8 mouse cellular contexts compared by ENCODE assay signal in genomic region chr13:60480731-60481431, GRCm38 (mm10).
DNase-seq lines count a peak whose midpoint lies in the region; ATAC-seq and TF ChIP-seq lines count a peak whose summit lies in the region.

No protein-coding gene starts in this region.

- ATAC-seq in hindbrain, embryonic 11.5 days (ENCODE audit: low FRiP score) = peak; percentile 46; the same call in 1 of the 2 replicates
- 0 out of 2 replicates have a peak, but pooled peaks have one; percentile 29 for ATAC-seq in limb, embryonic 13.5 days (ENCODE audit: low FRiP score, low read depth)
- peak; percentile 17; the same call in 1 of the 2 replicates for ATAC-seq in neural tube, embryonic 11.5 days (ENCODE audit: insufficient read depth, low FRiP score, low TSS enrichment)
- no peak for ATAC-seq in activated CD4-positive, CD25-positive, alpha-beta regulatory T cell, adult 4 months

- H3K9me3 ChIP-seq in ES-Bruce4 (replicated peaks; ENCODE audit: control insufficient read depth, insufficient read depth, low read length, poor library complexity, severe bottlenecking) = 0 out of 2 replicates have a peak, but pooled peaks cover 4% of the 10 kb centered on the region
- no peaks in the 10 kb centered on the region for H3K9me3 ChIP-seq in hindbrain, embryonic 11.5 days (ENCODE audit: control insufficient read depth, low read length)
- H3K9me3 ChIP-seq in limb, embryonic 13.5 days = 0 out of 2 replicates have a peak, but pooled peaks cover 5% of the 10 kb centered on the region
- H3K9me3 ChIP-seq in neural tube, embryonic 11.5 days (ENCODE audit: control insufficient read depth, low read length) = no peaks in the 10 kb centered on the region

- H3K27me3 ChIP-seq in ES-Bruce4 (ENCODE audit: control insufficient read depth, insufficient read depth, low read length, poor library complexity, severe bottlenecking) = no peaks in the 10 kb centered on the region
- H3K27me3 ChIP-seq in hindbrain, embryonic 11.5 days (ENCODE audit: control insufficient read depth, insufficient read depth, low read length) = no peaks in the 10 kb centered on the region
- H3K27me3 ChIP-seq in limb, embryonic 13.5 days = 0 out of 2 replicates have a peak, but pooled peaks cover 10% of the 10 kb centered on the region
- H3K27me3 ChIP-seq in neural tube, embryonic 11.5 days (ENCODE audit: control insufficient read depth, insufficient read depth, low read length) = no peaks in the 10 kb centered on the region

- 5% methylated on average over 21 of the region's 21 CpGs for WGBS in hindbrain, embryonic 11.5 days
- WGBS in limb, embryonic 13.5 days = 7% methylated on average over 21 of the region's 21 CpGs
- WGBS in neural tube, embryonic 11.5 days = 8% methylated on average over 21 of the region's 21 CpGs

- TF ChIP-seq CTCF in ES-Bruce4 (IDR thresholded peaks at IDR 0.05; ENCODE audit: low read depth, low read length) = no peak

- 0 out of 2 replicates have a peak overlapping the region, but pooled peaks have one; percentile 14 for H3K4me3 ChIP-seq in ES-Bruce4 (ENCODE audit: low read depth, low read length)
- no peak overlapping the region for H3K4me3 ChIP-seq in hindbrain, embryonic 11.5 days (ENCODE audit: low read depth, low read length)
- H3K4me3 ChIP-seq in limb, embryonic 13.5 days = peak overlapping the region; percentile 21
- H3K4me3 ChIP-seq in neural tube, embryonic 11.5 days (ENCODE audit: low read depth, low read length) = no peak overlapping the region

- H3K4me1 ChIP-seq in ES-Bruce4 (ENCODE audit: control insufficient read depth, insufficient read depth, low read length) = no peaks in the 10 kb centered on the region
- H3K4me1 ChIP-seq in hindbrain, embryonic 11.5 days (replicated peaks; ENCODE audit: control insufficient read depth, insufficient read depth, low read length) = peaks cover 10% of the 10 kb centered on the region
- peaks cover 22% of the 10 kb centered on the region for H3K4me1 ChIP-seq in limb, embryonic 13.5 days
- H3K4me1 ChIP-seq in neural tube, embryonic 11.5 days (ENCODE audit: control insufficient read depth, insufficient read depth, low read length) = peaks cover 15% of the 10 kb centered on the region

- H3K9ac ChIP-seq in ES-Bruce4 (ENCODE audit: low read depth, poor library complexity, severe bottlenecking) = no peak overlapping the region
- no peak overlapping the region for H3K9ac ChIP-seq in hindbrain, embryonic 11.5 days (ENCODE audit: low read depth, low read length)
- H3K9ac ChIP-seq in limb, embryonic 13.5 days = no peak overlapping the region
- H3K9ac ChIP-seq in neural tube, embryonic 11.5 days (ENCODE audit: low read length) = peak overlapping the region; percentile 18; the same call in 1 of the 2 replicates

- no peak overlapping the region for H3K27ac ChIP-seq in ES-Bruce4 (ENCODE audit: insufficient read depth, low read length)
- H3K27ac ChIP-seq in hindbrain, embryonic 11.5 days (ENCODE audit: low read depth, low read length) = no peak overlapping the region
- 0 out of 2 replicates have a peak overlapping the region, but pooled peaks have one; percentile 0 for H3K27ac ChIP-seq in limb, embryonic 13.5 days
- H3K27ac ChIP-seq in neural tube, embryonic 11.5 days (ENCODE audit: low read depth, low read length) = no peak overlapping the region

- DNase-seq in embryo, embryonic 10 days (ENCODE audit: low spot score) = peak; percentile 37
- peak; percentile 58 for DNase-seq in hindbrain, embryonic 11.5 days (ENCODE audit: low spot score)
- DNase-seq in neural tube, embryonic 11.5 days (ENCODE audit: low spot score) = peak; percentile 32
- no peak for DNase-seq in gastrocnemius, adult 18-20 months (ENCODE audit: low spot score)
- no peak for DNase-seq in right cerebral cortex, adult 18-20 months

- peak overlapping the region; percentile 25 for H3K4me2 ChIP-seq in hindbrain, embryonic 11.5 days (replicated peaks; ENCODE audit: low read depth, low read length)
- peak overlapping the region; percentile 74 for H3K4me2 ChIP-seq in limb, embryonic 13.5 days (replicated peaks)
- H3K4me2 ChIP-seq in neural tube, embryonic 11.5 days (ENCODE audit: low read depth) = peak overlapping the region; percentile 27

- no peak for TF ChIP-seq EP300 in ES-Bruce4 (IDR thresholded peaks at IDR 0.05; ENCODE audit: insufficient read depth, low read depth, low read length)

- no peak for TF ChIP-seq POLR2A in ES-Bruce4 (IDR thresholded peaks at IDR 0.05; ENCODE audit: insufficient read depth, low read length)

- no peaks in the 10 kb centered on the region for H3K36me3 ChIP-seq in ES-Bruce4 (ENCODE audit: control insufficient read depth, insufficient read depth, low read length, poor library complexity, severe bottlenecking)
- no peaks in the 10 kb centered on the region for H3K36me3 ChIP-seq in hindbrain, embryonic 11.5 days (ENCODE audit: control insufficient read depth, insufficient read depth, low read length)
- H3K36me3 ChIP-seq in limb, embryonic 13.5 days = no peaks in the 10 kb centered on the region
- H3K36me3 ChIP-seq in neural tube, embryonic 11.5 days (ENCODE audit: control insufficient read depth, insufficient read depth, low read length) = no peaks in the 10 kb centered on the region

Comparison
In these comparisons a context has a peak if more than half of its experiments do, and no peak if none do; other contexts are left out.
1. H3K4me3 ChIP-seq: peak in ES-Bruce4 (single experiment) and limb, embryonic 13.5 days (single experiment); none in hindbrain, embryonic 11.5 days (single experiment) and neural tube, embryonic 11.5 days (single experiment).
2. DNase-seq: peak in embryo, embryonic 10 days (single experiment), hindbrain, embryonic 11.5 days (single experiment) and neural tube, embryonic 11.5 days (single experiment); none in gastrocnemius, adult 18-20 months (single experiment) and right cerebral cortex, adult 18-20 months (single experiment).
3. Peak in every context shown above with its lines, with median percentiles within 50 percentile points of each other: H3K4me2 ChIP-seq.